Mouse (Mus musculus) lung, postnatal 0 days (tissue): Measurements from ENCODE around the gene Lgals4. TPM values are rescaled to one million over a fixed set of nuclear protein-coding genes. Genes with fewer than 3 reads are reported as not detected.

Experiments used
- ATAC-seq: fragments of 200-750 bp; cut with Nextera tagmentation; 2 replicates; pipeline ENCODE4 v1.8.0; 2017; ENCODE audit warnings: moderate library complexity
- DNase-seq: peaks from one replicate; pipeline ENCODE4 v3.0.0-alpha.2; 2016; ENCODE audit warnings: low spot score
- H3K27ac ChIP-seq: fragments of 300-500 bp; sonication (generic); 2 replicates; pipeline ENCODE4 v1.5.1; 2014; ENCODE audit warnings: antibody characterized with exemption, mild to moderate bottlenecking, low read length, mixed read lengths
- H3K27me3 ChIP-seq: fragments of 300-500 bp; sonication (generic); replicated peaks from 2 replicates; pipeline ENCODE4 v1.6.1; 2014; ENCODE audit warnings: low read length, mixed read lengths; ENCODE audit not compliant: insufficient read depth
- H3K36me3 ChIP-seq: fragments of 300-500 bp; sonication (generic); 2 replicates; pipeline ENCODE4 v1.6.1; 2014; ENCODE audit warnings: low read length, mixed read lengths; ENCODE audit not compliant: insufficient read depth
- H3K4me1 ChIP-seq: fragments of 300-500 bp; sonication (generic); 2 replicates; pipeline ENCODE4 v1.6.1; 2014; ENCODE audit warnings: antibody characterized with exemption, low read depth, low read length, mixed read lengths; ENCODE audit not compliant: insufficient read depth
- H3K4me2 ChIP-seq: fragments of 300-500 bp; sonication (generic); replicated peaks from 2 replicates; pipeline ENCODE4 v1.6.1; 2014; ENCODE audit warnings: low read depth, mild to moderate bottlenecking, low read length, moderate library complexity, mixed read lengths
- H3K4me3 ChIP-seq: fragments of 300-500 bp; sonication (generic); 2 replicates; pipeline ENCODE4 v1.5.1; 2014; ENCODE audit warnings: low read depth, low read length
- H3K9ac ChIP-seq: fragments of 300-500 bp; sonication (generic); replicated peaks from 2 replicates; pipeline ENCODE4 v1.6.1; 2014; ENCODE audit warnings: low read depth, mild to moderate bottlenecking
- H3K9me3 ChIP-seq: fragments of 300-500 bp; sonication (generic); 2 replicates; pipeline ENCODE4 v1.6.1; 2016; ENCODE audit warnings: low read length, mixed read lengths
- CTCF ChIP-seq: IDR thresholded peaks from 2 replicates; pipeline ENCODE4 v1.5.1; 2016; ENCODE audit warnings: antibody characterized with exemption, mild to moderate bottlenecking
- EP300 ChIP-seq: IDR thresholded peaks from 2 replicates; pipeline ENCODE4 v1.6.1; 2016; ENCODE audit warnings: antibody characterized with exemption, mild to moderate bottlenecking, control low read depth
- WGBS: fragments of 180-500 bp; shearing (Covaris S2); extraction: QIAGEN DNeasy Blood & Tissue Kit; methylation state at CpG from one replicate; pipeline ENCODE4 v1.1.7; 2014; 5-methylcytosine and 5-hydroxymethylcytosine counted together
- polyA plus RNA-seq: library from polyadenylated mRNA; unstranded; fragments of >200 nt; fragmentation: Nextera tagmentation; extraction: Ambion mirVana; gene quantifications from 2 replicates; pipeline ENCODE4 v1.2.1, GENCODE M21; 2015

Lgals4 gene
- polyA plus RNA-seq, 1 experiment from 2014 or later, result 15.6 TPM

DNA sequence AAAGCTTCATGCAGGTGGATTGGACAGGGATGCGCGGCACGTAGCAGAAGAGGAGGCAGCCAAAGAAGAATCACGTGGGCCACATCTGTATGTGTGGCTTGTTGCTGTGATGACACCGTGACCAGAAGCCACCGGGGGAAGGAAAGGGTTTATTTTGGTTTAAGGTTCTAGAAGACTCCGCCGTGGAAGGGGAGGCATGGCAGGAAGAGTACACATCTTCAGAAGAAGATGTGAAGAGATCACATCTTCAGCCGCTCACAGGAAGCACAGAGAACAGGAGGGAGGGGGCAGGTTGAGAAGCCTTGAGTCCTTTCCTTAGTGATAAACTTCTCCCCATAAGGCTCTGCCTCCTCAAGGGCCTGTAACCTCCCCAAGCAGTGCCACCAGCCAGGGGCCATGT, 33.7 kb upstream of the Lgals4 start:
- WGBS, result 88% methylated on average over 9 of the region's 9 CpGs
- DNase-seq (no peak), ATAC-seq (no peak)
- Histone ChIP-seq H3K36me3 (no peaks in the 10 kb centered on the region), H3K27me3 (no peaks in the 10 kb centered on the region), H3K27ac (no peak overlapping the region), H3K9me3 (no peaks in the 10 kb centered on the region), H3K4me2 (no peak overlapping the region), H3K4me3 (no peak overlapping the region), H3K9ac (no peak overlapping the region), H3K4me1 (peaks cover 30% of the 10 kb centered on the region)
- TF ChIP-seq CTCF (no peak), EP300 (no peak)

- Histone ChIP-seq H3K9me3 (no peaks in the 10 kb centered on the region), H3K4me2 (no peak overlapping the region), H3K36me3 (no peaks in the 10 kb centered on the region), H3K27me3 (no peaks in the 10 kb centered on the region), H3K27ac (peak overlapping the region; percentile 94), H3K4me3 (no peak overlapping the region), H3K9ac (0 out of 2 replicates have a peak overlapping the region, but pooled peaks have one; percentile 17), H3K4me1 (peaks cover 30% of the 10 kb centered on the region)
- DNase-seq (peak; percentile 85), ATAC-seq (no peak)
- WGBS, result 35% methylated on average over 3 of the region's 3 CpGs
- TF ChIP-seq EP300 (peak; percentile 74), CTCF (no peak)
Measured at GRCm38 (mm10) chr7:28801451-28801850, 32.2 kb upstream of the Lgals4 start.

- Histone ChIP-seq H3K4me2 (peak overlapping the region; percentile 38), H3K4me3 (no peak overlapping the region), H3K9ac (0 out of 2 replicates have a peak overlapping the region, but pooled peaks have one; percentile 17), H3K9me3 (no peaks in the 10 kb centered on the region), H3K4me1 (peaks cover 26% of the 10 kb centered on the region), H3K27me3 (no peaks in the 10 kb centered on the region), H3K36me3 (no peaks in the 10 kb centered on the region), H3K27ac (peak overlapping the region; percentile 94)
- DNase-seq, result peak; percentile 94
- 10% methylated on average over 10 of the region's 10 CpGs for WGBS
- ATAC-seq, result peak; percentile 87
- TF ChIP-seq CTCF (peak; percentile 55), EP300 (peak; percentile 83)
Measured at GRCm38 (mm10) chr7:28801901-28802670, 31.6 kb upstream of the Lgals4 start.

DNA sequence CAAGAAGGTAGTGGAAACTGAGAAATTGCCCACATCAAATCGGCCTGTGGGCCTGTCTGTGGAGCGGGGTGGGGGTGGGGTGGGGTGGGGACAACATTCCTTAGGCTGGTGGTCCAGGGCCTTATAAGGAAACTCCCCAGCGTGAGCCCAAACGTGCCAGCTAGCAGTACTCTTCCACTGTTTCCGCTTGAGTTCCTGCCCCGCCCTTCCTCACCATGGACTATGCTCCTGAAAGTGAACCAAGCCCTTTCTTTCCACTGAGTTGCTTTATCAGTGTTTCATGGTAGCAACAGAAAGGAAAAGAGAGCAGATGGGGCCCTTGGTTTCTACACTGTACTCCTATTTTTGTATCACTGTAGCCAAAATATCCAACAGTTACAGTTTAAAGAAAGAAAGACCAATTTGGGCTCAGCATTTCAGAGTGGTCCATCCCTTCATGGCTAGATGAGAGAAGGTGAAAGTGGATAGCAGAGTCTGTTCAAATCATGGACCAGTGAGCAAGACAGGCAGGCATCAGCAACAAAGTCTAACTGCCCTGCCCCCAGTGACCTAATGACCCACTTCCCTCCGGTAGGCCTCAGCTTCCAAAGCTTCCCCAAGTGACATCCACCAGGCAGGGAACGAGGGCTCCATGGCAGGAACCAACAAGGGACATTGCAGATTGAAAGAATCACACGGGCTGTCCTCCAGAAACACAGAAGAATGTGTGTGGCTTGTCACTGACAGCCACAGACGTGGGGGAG, 30.6 kb upstream of the Lgals4 start:
- DNase-seq (peak; percentile 91), ATAC-seq (peak; percentile 74)
- no peak for TF ChIP-seq CTCF
- peak; percentile 79 for TF ChIP-seq EP300
- Histone ChIP-seq H3K9ac (no peak overlapping the region), H3K27me3 (no peaks in the 10 kb centered on the region), H3K27ac (peak overlapping the region; percentile 94), H3K4me1 (peaks cover 31% of the 10 kb centered on the region), H3K36me3 (no peaks in the 10 kb centered on the region), H3K4me3 (no peak overlapping the region), H3K9me3 (no peaks in the 10 kb centered on the region), H3K4me2 (peak overlapping the region; percentile 38; the same call in 1 of the 2 replicates)
- 4% methylated on average over 10 of the region's 10 CpGs for WGBS

DNA sequence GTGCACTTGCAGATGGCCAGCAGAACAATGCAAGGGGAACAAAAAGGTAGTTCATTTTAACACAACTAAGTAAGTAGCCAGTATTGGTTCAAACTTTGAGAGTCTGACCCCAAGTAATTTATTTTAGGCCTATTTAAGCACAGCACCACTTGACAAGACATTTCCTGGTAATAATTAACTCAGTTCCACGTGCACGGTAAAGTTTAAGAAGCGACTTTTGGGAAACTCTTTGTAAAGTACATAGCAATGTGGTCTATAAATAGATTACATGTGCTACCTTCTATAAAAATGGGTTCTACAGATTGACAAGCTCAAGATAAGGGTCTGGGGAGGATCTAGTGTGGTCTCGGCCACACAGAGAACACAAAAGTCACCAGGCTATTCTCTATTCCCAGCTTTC, 29.9 kb upstream of the Lgals4 start:
- H3K36me3 ChIP-seq, result no peaks in the 10 kb centered on the region
- H3K9ac ChIP-seq, result no peak overlapping the region
- H3K27ac ChIP-seq, result peak overlapping the region; percentile 94
- H3K4me1 ChIP-seq, result peaks cover 34% of the 10 kb centered on the region
- H3K4me2 ChIP-seq, result no peak overlapping the region
- DNase-seq (peak; percentile 54), ATAC-seq (no peak)
- H3K27me3 ChIP-seq, result no peaks in the 10 kb centered on the region
- WGBS, result 27% methylated on average over 4 of the region's 4 CpGs
- no peaks in the 10 kb centered on the region for H3K9me3 ChIP-seq
- TF ChIP-seq EP300 (no peak), CTCF (no peak)
- no peak overlapping the region for H3K4me3 ChIP-seq

DNA sequence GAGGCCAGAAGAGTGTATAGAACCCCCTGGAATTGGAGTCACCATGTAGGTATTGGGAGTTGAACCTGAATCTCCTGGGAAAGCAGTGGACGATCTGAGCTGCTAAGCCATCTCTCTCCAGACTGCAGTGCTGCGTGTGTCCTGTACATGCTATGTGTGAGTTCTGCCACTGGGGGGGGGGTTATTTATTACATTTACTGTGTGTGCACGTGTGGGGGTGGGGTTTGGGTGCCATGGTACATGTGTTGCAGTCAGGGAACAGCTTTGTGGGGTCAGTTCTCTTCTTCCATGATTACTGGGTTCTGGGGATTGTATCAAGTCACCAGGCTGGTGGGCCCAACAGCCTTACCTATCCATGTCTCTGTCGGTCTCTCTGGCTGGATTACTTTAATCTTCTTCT, 26.8 kb upstream of the Lgals4 start:
- 70% methylated on average over 4 of the region's 4 CpGs for WGBS
- H3K9me3 ChIP-seq, result no peaks in the 10 kb centered on the region
- H3K27ac ChIP-seq, result no peak overlapping the region
- no peak overlapping the region for H3K4me2 ChIP-seq
- no peak overlapping the region for H3K4me3 ChIP-seq
- DNase-seq, result peak; percentile 44
- no peaks in the 10 kb centered on the region for H3K36me3 ChIP-seq
- peak; percentile 49 for TF ChIP-seq CTCF
- TF ChIP-seq EP300, result no peak
- no peak overlapping the region for H3K9ac ChIP-seq
- peaks cover 32% of the 10 kb centered on the region for H3K4me1 ChIP-seq
- no peaks in the 10 kb centered on the region for H3K27me3 ChIP-seq
- no peak for ATAC-seq
